Comparison of ENCODE assay signal across 8 mouse cellular contexts in genomic region chr12:70452143-70452542, GRCm38 (mm10). TPM values are rescaled to one million over a fixed set of nuclear protein-coding genes. Genes with fewer than 3 reads are reported as not detected.
A peak's percentile ranks its signal among the peaks of the same experiment; 100 is the strongest.
DNase-seq lines count a peak whose midpoint lies in the region; ATAC-seq and TF ChIP-seq lines count a peak whose summit lies in the region.

No protein-coding gene starts in this region.

- peak overlapping the region; percentile 99 for H3K4me3 ChIP-seq in layer of hippocampus, adult 2 months
- no peak overlapping the region; the same call in 1 of the 2 replicates for H3K4me3 ChIP-seq in embryonic facial prominence, embryonic 11.5 days (ENCODE audit: low read depth, low read length)
- H3K4me3 ChIP-seq in intestine, embryonic 15.5 days (replicated peaks) = peak overlapping the region; percentile 77; the same call in 1 of the 2 replicates
- peak overlapping the region; percentile 78 for H3K4me3 ChIP-seq in myocyte

- H3K4me2 ChIP-seq in embryonic facial prominence, embryonic 11.5 days (ENCODE audit: low read depth, low read length) = no peak overlapping the region
- H3K4me2 ChIP-seq in intestine, embryonic 15.5 days (replicated peaks) = peak overlapping the region; percentile 71
- peak overlapping the region; percentile 95 for H3K4me2 ChIP-seq in myocyte (ENCODE audit: low read depth)

- no peak for TF ChIP-seq POLR2A in myocyte (IDR thresholded peaks at IDR 0.05; ENCODE audit: insufficient read length, low read depth)

- H3K4me1 ChIP-seq in embryonic facial prominence, embryonic 11.5 days (ENCODE audit: control insufficient read depth, insufficient read depth, low read length) = no peaks in the 10 kb centered on the region; the same call in 1 of the 2 replicates
- peaks cover 8% of the 10 kb centered on the region for H3K4me1 ChIP-seq in intestine, embryonic 15.5 days (replicated peaks)

- no peaks in the 10 kb centered on the region for H3K36me3 ChIP-seq in embryonic facial prominence, embryonic 11.5 days (replicated peaks; ENCODE audit: control insufficient read depth, insufficient read depth, low read depth, low read length)
- no peaks in the 10 kb centered on the region for H3K36me3 ChIP-seq in intestine, embryonic 15.5 days
- H3K36me3 ChIP-seq in myocyte (ENCODE audit: control insufficient read depth, insufficient read depth) = no peaks in the 10 kb centered on the region

- peak overlapping the region; percentile 85 for H3K9ac ChIP-seq in embryonic facial prominence, embryonic 11.5 days (replicated peaks; ENCODE audit: low read length)
- H3K9ac ChIP-seq in intestine, embryonic 15.5 days = no peak overlapping the region

- no peak for TF ChIP-seq CTCF in layer of hippocampus, adult 2 months (conservative IDR thresholded peaks at IDR 0.05)

- H3K79me2 ChIP-seq in myocyte (ENCODE audit: control insufficient read depth, insufficient read depth) = peaks cover 28% of the 10 kb centered on the region

- peak overlapping the region; percentile 87; the same call in 1 of the 2 replicates for H3K27ac ChIP-seq in layer of hippocampus, adult 2 months
- no peak overlapping the region for H3K27ac ChIP-seq in embryonic facial prominence, embryonic 11.5 days (replicated peaks; ENCODE audit: low read depth, low read length)
- H3K27ac ChIP-seq in intestine, embryonic 15.5 days = no peak overlapping the region

- no peaks in the 10 kb centered on the region for H3K9me3 ChIP-seq in embryonic facial prominence, embryonic 11.5 days (replicated peaks; ENCODE audit: control insufficient read depth, low read length)
- H3K9me3 ChIP-seq in intestine, embryonic 15.5 days = no peaks in the 10 kb centered on the region

- 88% methylated on average over 2 of the region's 2 CpGs for WGBS in embryonic facial prominence, embryonic 11.5 days
- WGBS in intestine, embryonic 15.5 days = 76% methylated on average over 2 of the region's 2 CpGs

- H3K27me3 ChIP-seq in embryonic facial prominence, embryonic 11.5 days (ENCODE audit: control insufficient read depth, insufficient read depth, low read length) = no peaks in the 10 kb centered on the region
- no peaks in the 10 kb centered on the region for H3K27me3 ChIP-seq in intestine, embryonic 15.5 days (replicated peaks)
- peaks cover 9% of the 10 kb centered on the region for H3K27me3 ChIP-seq in myocyte (ENCODE audit: control insufficient read depth, insufficient read depth, insufficient read length)

- intact Hi-C loops in left cerebral cortex, postnatal 10 days (cut with DNase I) = no loop called here

- no peak overlapping the region for H3ac ChIP-seq in myocyte (ENCODE audit: control insufficient read depth, insufficient read length)

- no peak for DNase-seq in layer of hippocampus, adult 2 months (ENCODE audit: low spot score in 2 of 2)
- DNase-seq in layer of hippocampus, adult 9-10 months (ENCODE audit: low spot score) = no peak
- no peak for DNase-seq in embryonic facial prominence, embryonic 11.5 days (ENCODE audit: low spot score)
- no peak for DNase-seq in urinary bladder, postnatal 14 days (ENCODE audit: low spot score)
- DNase-seq in left cerebral cortex, postnatal 10 days (ENCODE audit: extremely low spot score in 1 of 2, low spot score in 2 of 2) = no peak
- no peak for DNase-seq in gastrocnemius, postnatal 25 days

- no peak for ATAC-seq in embryonic facial prominence, embryonic 11.5 days (replicated peaks; ENCODE audit: insufficient number of reproducible peaks, low FRiP score, low TSS enrichment, low read depth)
- no peak for ATAC-seq in intestine, embryonic 15.5 days

TF ChIP-seq in myocyte, 11 proteins besides CTCF, POLR2A, EP300 and RAD21:
- TF ChIP-seq CEBPB (IDR thresholded peaks at IDR 0.05; ENCODE audit: insufficient read depth, poor library complexity, severe bottlenecking) (no peak), E2F4 (IDR thresholded peaks at IDR 0.05; ENCODE audit: insufficient read depth) (no peak)

RNA-seq across cellular contexts. Expression of gene Tmx1, which starts 0.8 kb away (rescaled TPM):
- 10 to 100 TPM; 29.1 to 30.2 TPM for total RNA-seq in layer of hippocampus, adult 2 months (2021)
- 109 and 117 TPM in 2 replicates for polyA plus RNA-seq in embryonic facial prominence, embryonic 11.5 days (2014; fragmentation: Nextera tagmentation; extraction: Ambion mirVana)
- polyA plus RNA-seq in intestine, embryonic 15.5 days (2015; fragmentation: Nextera tagmentation; extraction: Ambion mirVana) = 104 and 111 TPM in 2 replicates
- 11.7 TPM for polyA plus RNA-seq in myocyte (2012; fragmentation: generic; extraction: Trizol)
- total RNA-seq in left cerebral cortex, postnatal 10 days (2021) = 10 to 100 TPM; 40.6 to 42.6 TPM
- 1 to 10 TPM; 8.1 to 9.9 TPM for total RNA-seq in gastrocnemius, postnatal 25 days (2021)
